Mouse (Mus musculus) lung, postnatal 0 days (tissue): ENCODE measurements around the gene Ndel1.

Experiments
- CTCF ChIP-seq: IDR thresholded peaks from 2 replicates; pipeline ENCODE4 v1.5.1; 2016; ENCODE audit warnings: antibody characterized with exemption, mild to moderate bottlenecking
- EP300 ChIP-seq: IDR thresholded peaks from 2 replicates; pipeline ENCODE4 v1.6.1; 2016; ENCODE audit warnings: antibody characterized with exemption, mild to moderate bottlenecking, control low read depth

- TF ChIP-seq CTCF (peak; percentile 82), EP300 (no peak)
Measured at GRCm38 (mm10) chr11:68897120-68897519, 25.5 kb upstream of the Ndel1 start.
